Mouse (Mus musculus): ENCODE measurements around the gene Nck2.
"Not testable (repeated sequence)": the region's sequence is repeated elsewhere in the genome, so short reads cannot be mapped to it uniquely, and the experiment has no call there.

Gene Nck2

DNA sequence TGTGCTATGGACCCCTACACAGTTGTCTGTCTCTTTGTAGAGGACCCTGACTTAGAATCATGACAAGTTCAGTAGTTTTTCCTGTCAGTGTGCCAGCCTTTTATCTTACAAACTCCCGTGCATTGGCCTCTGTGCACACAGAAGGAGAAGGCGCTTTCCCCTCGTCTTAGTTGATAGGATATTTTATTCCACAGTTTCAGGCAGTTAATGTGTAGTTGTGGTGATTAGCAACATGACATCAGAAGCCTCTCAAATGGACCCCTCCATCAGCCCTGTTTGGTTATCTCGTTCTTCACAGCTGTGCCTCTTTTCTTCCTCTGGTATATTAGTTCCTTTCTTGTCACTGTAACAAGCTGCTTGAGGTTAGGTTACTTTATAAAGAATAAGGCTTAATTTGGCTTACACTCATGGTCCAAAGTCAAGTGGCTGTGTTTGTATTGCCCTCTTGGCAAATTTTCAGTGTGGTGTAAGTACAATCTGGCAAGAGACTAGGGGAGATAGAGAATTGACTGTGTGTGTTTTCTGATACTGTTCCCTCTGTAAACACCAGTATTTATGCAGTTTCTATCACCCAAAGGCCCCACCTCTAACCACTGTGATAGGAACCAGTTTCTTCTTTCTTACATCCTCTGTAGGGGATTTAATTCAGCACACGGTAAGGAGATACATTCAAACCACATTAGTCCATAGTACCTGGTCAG lies 89.8 kb downstream of the Nck2 start:
- no peak for DNase-seq (ENCODE audit: low read depth, low spot score)

DNA sequence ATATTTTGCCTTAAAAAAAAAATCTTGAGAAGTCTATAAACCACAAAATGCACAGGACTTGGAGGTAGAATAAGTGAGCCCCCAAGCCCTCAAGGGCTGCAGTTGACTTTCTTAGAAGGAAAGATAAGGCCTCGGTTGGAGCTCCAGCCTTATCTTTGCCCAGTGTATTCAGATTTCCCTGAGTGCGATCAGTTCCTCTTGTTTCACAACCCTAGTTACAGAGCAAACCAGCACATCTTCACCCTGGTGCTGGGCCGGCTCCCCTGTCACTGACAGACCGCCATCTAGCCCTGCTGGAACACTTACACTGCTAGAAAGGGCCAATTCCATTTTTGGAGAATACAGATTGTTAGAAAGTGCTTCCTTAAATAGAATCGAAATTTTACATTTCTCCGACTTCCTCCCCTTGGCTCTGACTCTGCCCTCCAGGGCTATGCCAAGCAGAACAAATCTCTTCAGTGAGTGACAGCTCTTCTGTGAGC lies 91.2 kb downstream of the Nck2 start:
- no peak for DNase-seq (ENCODE audit: low read depth, low spot score)

DNA sequence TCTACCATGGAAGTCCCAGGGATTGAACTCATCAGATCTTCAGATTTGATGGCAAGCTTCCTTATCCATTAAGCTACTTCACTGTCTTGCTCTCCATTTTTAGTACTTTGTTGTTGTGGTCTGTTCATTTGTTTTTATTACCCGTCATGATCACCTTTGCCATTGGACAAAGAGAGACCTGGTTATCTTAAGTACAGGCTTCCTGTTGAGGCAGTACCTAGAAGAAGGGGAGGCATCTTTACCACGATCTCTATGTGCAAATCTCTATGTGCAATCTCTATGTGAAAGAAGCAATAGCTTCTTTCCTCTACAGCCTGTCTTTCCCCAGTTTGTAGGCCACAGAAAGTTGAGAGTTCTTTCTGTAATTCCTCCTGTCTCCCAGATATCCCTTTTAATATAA lies 91.9 kb downstream of the Nck2 start:
- no peak for DNase-seq (ENCODE audit: low read depth, low spot score)

DNA sequence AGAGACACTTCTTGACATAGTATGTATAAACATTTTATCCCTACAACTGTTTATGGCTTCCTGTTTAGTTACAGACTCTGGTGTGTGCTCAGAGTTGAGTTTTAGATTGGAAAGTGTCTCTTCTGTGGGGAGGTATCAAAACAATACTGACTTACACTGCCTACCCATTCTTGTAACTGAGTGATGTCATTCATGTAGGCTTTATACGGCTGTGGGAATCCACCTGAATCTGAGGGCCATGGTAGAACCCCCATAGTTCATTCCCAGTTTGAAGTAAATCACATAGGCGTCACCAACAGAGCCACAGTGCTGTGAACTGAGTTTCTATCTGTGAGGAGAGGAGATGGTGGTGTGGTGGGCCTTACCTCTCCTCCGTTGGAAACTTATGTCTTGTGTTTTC lies 92.6 kb downstream of the Nck2 start:
- no peak for DNase-seq (ENCODE audit: low read depth, low spot score)

DNA sequence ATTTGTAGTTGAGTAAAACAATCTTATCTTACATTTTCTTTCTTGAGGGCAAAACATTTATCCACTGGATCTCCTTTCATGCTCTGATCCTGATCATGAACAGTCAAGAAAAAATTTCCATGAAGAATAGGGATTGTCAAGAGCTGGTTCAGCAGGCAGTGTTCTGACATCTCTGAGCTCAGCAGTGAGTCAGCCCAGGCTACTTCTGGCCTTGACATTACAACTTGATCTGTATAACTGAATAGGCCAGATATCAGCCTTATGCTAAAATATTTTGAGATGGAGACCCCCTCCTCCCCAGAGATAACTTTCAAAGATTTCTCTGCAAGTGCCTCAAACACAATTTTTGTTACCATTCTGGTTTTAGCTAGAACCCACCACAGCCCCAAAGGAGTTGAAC lies 93.1 kb downstream of the Nck2 start:
- no peak for DNase-seq (ENCODE audit: low read depth, low spot score)

DNA sequence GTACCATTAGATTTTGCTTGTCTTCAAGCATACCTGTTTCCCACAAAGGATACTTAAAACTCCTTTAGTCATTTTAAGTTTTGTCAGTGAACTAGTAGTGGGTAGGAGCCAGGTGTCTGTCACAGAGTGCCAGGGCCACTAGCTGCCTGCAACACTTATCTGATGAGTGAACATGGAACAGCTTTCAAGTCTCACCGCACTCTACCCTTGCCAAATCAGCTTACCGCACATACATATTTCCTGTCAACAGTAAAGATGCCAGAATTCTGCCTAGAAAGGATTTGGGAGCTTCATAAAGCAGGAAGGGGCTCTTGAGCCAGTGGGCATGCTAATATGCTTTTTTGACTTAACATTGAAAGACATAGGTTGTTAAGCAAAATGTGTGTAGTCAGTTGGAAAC lies 94.3 kb downstream of the Nck2 start:
- no peak for DNase-seq (ENCODE audit: low read depth, low spot score)

DNA sequence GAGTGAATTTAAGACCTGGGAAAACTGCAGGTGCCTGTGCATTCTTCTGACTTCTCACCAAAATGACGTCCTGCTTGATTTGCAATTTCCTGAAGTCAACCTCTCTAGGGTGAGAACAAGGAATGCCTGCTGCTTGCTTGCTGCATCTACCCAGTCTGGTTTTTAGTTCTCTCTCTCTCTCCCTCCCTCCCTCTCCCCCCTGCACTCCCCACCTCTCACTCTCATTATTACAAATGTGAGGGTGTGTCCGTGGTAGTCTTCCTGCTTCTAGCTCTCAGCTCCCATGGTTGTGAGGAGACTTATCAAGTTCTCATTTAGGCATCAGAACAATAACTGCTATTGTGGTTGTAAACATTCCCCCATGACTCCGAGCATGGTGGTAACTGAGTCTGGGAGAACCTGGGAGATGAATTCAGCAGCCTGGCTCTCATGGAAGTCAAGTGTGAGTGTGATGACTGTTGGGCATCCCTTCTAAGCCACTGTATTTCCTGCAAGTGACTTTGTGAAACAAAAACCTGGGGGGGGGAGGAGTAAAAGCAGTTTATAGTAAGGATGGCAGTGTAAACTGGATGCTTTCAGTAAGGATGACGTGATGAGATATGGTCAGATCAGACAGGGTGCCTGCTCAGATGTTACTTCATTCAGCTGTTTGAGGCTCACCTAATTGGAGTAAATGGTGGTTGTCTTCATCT lies 95.5 kb downstream of the Nck2 start:
- DNase-seq (ENCODE audit: low read depth, low spot score): no peak

DNA sequence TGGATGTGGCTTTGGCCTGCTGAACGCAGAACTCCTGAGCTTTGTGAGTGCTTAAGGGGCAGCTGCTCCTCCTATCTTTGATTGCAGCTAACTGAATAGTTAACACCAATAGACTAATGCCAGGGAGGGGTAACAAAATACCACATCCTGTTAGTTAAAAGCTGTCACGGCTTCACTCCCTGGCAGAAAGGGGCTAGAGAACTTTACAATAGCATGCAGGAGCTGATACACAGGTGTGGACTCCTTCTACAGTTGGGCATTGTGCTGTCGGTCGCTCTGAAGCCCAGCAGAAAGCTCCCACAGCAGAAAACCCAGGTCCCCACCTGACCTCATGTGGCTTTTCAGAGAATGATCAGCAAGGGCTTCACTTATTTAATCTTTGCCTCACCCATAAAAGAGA lies 98.0 kb downstream of the Nck2 start:
- no peak for DNase-seq (ENCODE audit: low read depth, low spot score)

DNA sequence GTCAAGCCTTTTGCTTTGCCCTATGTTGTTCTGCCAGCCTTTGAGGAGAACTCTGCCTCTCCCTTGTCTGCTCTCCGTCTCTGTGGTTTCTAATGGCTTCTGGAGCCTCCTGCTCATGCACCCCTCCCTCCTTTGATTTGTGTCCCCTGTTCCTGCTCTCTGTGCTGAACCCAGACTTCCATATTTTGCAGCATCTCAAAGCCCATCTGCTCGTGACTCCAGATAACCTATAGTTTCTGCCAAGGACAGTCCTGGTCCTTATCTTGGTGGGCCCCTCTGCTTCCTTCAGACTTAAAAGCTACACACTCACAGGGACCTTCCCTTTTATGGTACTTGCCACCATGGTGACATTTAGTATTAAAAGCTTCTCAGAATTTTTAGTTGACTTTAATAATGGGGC lies 103.3 kb downstream of the Nck2 start:
- no peak for DNase-seq (ENCODE audit: low read depth, low spot score)

DNA sequence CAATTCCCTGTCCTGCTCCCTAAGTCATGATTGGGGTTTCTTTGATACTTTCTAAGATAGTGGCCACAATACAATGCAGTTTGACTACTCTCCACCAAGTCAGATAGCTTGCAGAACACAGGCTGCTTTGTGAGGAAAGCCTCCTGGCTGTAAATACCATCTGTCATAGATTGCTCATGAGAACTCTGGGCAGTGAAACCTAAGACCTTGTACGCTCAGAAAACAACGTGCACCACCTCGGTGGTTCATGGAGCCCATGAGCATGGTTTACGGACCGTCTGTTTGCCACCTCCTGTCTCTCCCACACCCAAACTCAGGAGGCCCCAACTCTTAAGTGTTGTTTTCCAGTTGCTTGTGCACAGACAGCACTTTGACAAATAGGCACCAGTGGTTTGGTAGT lies 104.4 kb downstream of the Nck2 start:
- no peak for DNase-seq (ENCODE audit: low read depth, low spot score)

DNA sequence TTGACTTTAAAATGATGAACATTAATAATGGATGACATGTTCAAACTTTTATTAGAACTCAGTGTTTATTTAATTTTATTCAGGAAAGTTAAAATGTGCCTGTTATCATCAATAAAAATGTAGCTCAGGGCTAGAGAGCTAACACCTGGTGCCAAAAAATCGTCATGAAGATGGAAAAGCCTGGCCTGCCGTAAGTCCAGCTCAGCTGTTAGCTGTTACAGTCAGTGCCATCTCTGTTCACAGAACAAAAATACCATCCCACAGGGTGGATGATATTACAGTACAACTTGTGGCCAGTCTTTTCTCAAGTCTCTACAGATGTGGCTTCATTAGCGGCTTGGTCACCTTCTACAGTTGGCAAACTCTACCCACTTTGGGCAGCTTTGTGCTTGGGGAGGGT lies 106.1 kb downstream of the Nck2 start:
- no peak for DNase-seq (ENCODE audit: low read depth, low spot score)

DNA sequence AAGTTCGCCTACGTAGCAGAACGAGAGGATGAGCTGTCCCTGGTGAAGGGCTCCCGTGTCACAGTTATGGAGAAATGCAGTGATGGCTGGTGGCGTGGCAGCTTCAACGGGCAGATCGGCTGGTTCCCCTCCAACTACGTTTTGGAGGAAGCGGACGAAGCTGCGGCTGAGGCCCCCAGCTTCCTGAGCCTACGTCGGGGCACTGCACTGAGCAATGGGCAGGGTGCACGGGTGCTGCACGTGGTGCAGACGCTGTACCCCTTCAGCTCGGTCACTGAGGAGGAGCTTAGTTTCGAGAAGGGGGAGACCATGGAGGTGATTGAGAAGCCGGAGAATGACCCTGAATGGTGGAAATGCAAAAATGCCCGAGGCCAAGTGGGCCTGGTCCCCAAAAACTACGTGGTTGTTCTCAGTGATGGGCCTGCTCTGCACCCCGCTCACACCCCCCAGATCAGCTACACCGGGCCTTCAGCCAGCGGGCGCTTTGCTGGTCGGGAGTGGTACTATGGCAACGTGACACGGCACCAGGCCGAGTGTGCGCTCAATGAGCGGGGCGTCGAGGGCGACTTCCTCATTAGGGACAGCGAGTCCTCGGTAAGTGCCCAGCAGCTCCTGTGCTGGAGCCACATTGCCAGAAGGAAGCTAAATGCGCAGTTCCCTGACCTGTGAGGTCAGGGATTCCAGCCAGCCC lies 109.8 kb downstream of the Nck2 start:
- DNase-seq (ENCODE audit: low read depth, low spot score): not testable (repeated sequence)

DNA sequence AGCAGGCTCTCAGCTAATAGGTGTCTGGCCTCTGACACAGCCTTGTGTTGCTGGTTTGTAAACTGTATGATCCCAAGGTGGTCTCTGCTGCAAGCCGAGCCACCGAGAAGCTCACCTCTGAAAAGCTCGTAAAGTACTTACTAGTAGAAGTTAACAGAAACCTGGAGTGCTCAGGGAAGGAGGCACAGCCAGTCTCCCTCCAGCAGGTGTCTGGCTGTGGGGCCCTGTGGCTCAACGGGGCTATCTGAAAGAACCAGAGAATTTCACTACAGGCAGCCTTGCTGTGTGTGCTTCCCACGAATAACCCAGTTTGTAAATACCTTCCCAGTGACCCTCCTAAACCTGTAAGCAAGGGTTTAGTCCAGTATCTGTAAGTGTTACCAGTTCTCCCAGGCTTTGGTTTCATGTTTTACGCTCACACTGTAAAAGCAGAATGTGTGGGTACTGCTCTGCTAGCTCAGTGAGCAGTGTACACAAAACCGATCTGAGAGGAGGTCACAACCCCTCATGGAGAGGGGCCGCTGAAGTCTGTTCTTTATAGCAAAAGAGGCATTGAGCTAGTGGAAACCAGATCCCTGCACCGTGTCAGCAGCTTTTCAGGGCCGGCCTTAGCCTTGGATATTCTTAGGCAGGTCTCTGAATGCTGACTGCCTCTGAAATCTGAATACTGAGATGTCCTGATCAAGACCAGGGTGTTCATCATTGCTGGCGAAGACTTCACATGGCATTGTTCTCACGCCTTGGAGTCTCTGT lies 111.0 kb downstream of the Nck2 start:
- DNase-seq (ENCODE audit: low read depth, low spot score): no peak

DNA sequence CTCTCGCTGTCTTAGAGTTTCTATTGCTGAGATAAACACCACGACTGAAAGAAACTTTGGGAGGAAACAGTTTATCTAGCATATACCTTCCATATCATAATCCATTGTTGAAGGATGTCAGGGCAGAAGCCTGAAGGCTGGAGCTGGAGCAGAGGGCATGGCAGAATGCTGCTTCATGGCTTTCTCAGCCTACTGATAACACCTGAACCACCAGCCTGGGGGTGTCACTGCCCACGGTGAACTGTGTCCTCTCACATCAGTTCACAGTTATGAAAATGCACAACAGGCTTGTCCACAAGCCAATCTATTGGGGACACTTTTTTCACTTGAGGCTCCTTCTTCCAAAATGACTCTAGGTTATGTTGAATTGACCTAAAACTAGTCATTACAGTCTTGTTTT lies 114.0 kb downstream of the Nck2 start:
- DNase-seq (ENCODE audit: low read depth, low spot score): no peak

DNA sequence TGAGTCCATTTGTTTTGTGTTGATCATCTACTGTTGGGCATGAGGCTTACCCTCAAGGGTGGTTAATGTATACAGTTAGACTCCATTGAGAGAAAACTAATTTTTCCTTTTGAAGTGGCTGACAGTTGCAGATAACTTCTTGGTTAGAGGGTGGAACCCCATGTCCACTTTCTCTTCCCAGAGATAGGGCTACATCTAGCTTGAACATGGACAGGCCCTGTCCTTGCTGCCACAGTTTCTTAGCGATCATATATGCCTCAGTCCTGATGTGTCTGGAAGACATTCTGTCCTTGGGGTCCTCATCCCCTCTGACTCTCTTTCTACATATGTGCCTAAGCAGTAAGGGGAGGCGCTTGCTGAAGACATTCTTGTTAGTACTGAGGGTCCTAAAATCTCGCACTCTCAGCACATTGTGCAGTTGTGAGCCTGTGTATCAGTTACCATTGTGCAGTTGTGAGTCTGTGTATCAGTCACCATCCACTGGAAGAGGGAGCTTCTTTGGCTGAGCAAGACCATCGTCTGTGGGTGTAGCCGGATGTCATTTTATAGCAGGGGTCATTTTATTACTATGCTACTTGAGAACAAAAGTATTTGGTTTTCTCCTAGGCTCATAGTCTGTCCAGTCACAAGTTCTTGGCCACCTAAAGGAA lies 114.8 kb downstream of the Nck2 start:
- DNase-seq (ENCODE audit: low read depth, low spot score): no peak

DNA sequence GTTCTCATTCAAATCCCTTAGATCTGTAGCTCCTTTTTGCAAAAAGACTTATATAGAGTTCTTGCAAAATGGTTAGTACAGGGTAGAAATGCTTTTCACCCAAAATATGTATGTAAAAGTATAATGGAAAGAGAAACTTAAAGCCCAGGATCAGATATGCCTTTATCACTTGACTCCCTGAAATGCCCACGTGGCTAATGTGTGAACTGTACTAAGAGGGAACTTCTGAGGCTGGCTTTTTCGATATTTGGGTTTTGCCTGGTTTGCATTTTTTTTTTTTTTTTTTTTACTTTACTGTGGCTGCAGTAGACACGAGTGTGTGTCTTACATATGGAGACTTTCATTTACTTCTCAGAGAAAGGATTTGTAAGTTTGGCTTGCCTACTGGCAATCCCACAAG lies 116.7 kb downstream of the Nck2 start:
- DNase-seq (ENCODE audit: low read depth, low spot score): no peak

DNA sequence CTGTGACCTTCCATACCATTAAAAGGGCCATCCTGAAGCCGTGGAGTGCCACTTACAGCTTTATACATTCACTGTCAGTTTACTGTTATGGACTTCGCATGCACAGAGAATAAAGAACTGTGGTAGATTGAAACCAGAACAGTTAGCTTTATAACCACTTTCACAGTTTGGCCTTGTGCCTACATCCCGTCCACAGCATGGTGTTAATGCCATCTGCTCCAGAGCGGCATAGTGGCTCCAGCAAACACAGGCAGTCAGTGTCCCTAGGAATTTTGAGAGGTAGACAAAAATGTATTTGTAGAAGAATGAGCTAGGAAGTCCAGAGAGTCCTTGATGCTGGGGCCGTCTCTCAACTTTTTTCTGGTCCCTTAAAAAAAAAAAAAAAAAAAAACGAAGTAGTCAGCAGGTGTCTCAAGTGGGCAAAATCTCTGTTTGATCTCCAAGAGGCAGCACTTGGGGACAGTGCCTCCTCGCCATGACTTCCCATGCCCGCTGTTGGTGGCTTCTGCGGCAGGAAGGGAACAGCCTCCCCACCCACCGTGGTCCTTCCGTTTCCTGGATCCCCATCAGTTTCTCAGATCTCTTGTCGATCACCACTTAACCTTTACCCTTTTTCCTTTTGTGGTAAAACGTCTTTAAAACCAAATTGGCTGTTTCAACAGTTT lies 117.8 kb downstream of the Nck2 start:
- DNase-seq (ENCODE audit: low read depth, low spot score): no peak

DNA sequence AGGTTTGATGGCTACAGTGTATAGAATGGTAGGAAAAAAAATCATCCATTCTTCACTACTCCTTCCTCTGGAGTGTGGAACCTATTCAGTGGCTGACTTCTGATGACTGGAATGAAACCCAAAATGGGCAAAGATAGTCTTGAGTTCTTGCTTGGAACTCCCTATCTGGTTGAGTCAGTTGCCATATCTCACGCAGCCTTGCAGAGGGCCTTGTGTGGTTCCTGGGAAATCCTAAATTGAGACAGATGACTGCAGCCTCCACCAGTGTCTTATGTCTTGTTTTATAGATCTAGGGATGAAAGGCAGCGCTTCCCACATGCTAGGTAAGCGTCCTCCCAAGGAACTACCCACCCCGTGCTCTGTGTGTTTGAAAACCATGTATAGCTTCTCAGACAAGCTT lies 120.9 kb downstream of the Nck2 start:
- no peak for DNase-seq (ENCODE audit: low read depth, low spot score)

DNA sequence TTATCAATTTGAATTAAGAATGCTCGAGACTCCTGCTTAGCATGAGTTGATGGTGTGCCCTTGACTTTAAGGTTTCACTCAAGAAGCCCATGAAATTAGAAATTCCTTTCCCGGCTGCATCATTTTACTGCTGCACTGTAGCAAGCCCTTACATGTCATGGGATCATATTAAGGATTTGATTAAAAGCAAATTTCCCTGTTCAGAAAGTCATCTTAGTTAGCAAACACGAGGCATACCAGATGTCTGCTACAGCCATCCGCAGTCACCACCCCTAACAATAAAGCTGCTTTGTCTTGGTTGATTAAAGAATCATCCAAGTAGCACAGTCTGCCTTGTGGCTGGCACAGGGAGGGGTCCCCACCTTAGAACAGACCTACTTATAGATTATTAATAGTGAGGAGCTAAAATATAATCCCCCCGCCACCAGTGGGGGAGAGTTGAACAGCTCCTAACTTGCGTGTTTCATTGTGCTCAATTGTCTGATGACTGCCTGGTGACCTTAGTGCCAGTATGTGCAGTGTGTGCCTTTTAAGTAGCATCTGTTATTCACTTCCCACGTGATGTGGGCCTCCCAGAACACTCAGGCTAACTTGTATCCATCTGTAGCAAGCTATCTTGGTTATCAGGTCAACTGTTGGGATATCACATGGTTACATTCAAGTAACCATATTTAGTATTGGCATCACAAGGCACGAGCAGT lies 122.4 kb downstream of the Nck2 start:
- DNase-seq (ENCODE audit: low read depth, low spot score): no peak

DNA sequence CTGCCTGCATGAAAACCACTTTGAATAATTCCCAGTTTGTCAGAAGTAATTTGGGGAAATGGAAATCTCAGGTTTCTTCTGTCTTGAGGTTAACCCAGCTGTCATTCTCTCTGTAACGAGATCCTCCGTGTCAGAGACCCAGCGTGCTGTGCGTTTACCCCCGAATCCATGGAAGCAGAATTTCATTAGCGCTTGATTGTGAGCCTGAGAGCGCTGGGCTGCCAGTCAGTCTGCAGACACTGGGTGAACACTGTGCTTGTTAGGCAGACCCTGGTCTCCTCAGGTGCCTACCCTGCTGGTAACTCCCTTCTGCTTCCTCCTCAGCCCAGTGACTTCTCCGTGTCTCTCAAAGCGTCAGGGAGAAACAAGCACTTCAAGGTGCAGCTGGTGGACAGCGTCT lies 124.4 kb downstream of the Nck2 start:
- no peak for DNase-seq (ENCODE audit: low read depth, low spot score)

All from ZHBTc4 (cell line).